Mouse (Mus musculus) forebrain, postnatal 0 days (tissue): ENCODE data around the gene Pomt2. TPM values are rescaled to one million over a fixed set of nuclear protein-coding genes. Genes with fewer than 3 reads are reported as not detected.
"Not testable (repeated sequence)": the region's sequence is repeated elsewhere in the genome, so short reads cannot be mapped to it uniquely, and the experiment has no call there.

ENCODE experiments used
- ATAC-seq: fragments of 200-750 bp; cut with Nextera tagmentation; 2 replicates; pipeline ENCODE4 v1.8.0; 2017; ENCODE audit warnings: mild to moderate bottlenecking, moderate library complexity
- DNase-seq: peaks from one replicate; pipeline ENCODE4 v3.0.0-alpha.2; 2015
- H3K27ac ChIP-seq: fragments of 300-500 bp; sonication (generic); 2 replicates; pipeline ENCODE4 v1.5.1; 2014; ENCODE audit warnings: low read depth, mild to moderate bottlenecking, antibody characterized with exemption, low read length, moderate library complexity, mixed read lengths
- H3K27me3 ChIP-seq: fragments of 300-500 bp; sonication (generic); 2 replicates; pipeline ENCODE4 v1.6.1; 2014; ENCODE audit warnings: mild to moderate bottlenecking, low read length, mixed read lengths; ENCODE audit not compliant: insufficient read depth
- H3K36me3 ChIP-seq: fragments of 300-500 bp; sonication (generic); 2 replicates; pipeline ENCODE4 v1.6.1; 2014; ENCODE audit warnings: mild to moderate bottlenecking, moderate library complexity; ENCODE audit not compliant: insufficient read depth
- H3K4me1 ChIP-seq: fragments of 300-500 bp; sonication (generic); 2 replicates; pipeline ENCODE4 v1.6.1; 2014; ENCODE audit warnings: antibody characterized with exemption; ENCODE audit not compliant: insufficient read depth
- H3K4me2 ChIP-seq: fragments of 300-500 bp; sonication (generic); 2 replicates; pipeline ENCODE4 v1.6.1; 2014; ENCODE audit warnings: low read depth, mild to moderate bottlenecking, moderate library complexity
- H3K4me3 ChIP-seq: fragments of 300-500 bp; sonication (generic); 2 replicates; pipeline ENCODE4 v1.5.1; 2014; ENCODE audit warnings: low read depth, low read length, mixed read lengths
- H3K9ac ChIP-seq: fragments of 300-500 bp; sonication (generic); 2 replicates; pipeline ENCODE4 v1.6.1; 2014; ENCODE audit warnings: mild to moderate bottlenecking
- H3K9me3 ChIP-seq: fragments of 300-500 bp; sonication (generic); 2 replicates; pipeline ENCODE4 v1.6.1; 2016; ENCODE audit warnings: low read length
- CTCF ChIP-seq: sonication (generic); IDR thresholded peaks from 2 replicates; pipeline ENCODE4 v1.5.1; 2016; ENCODE audit warnings: antibody characterized with exemption, control low read depth, low read depth
- WGBS: fragments of 180-500 bp; shearing (Covaris S2); extraction: QIAGEN DNeasy Blood & Tissue Kit; methylation state at CpG from one replicate; pipeline ENCODE4 v1.1.7; 2014; 5-methylcytosine and 5-hydroxymethylcytosine counted together
- polyA plus RNA-seq: library from polyadenylated mRNA; unstranded; fragments of >200 nt; fragmentation: Nextera tagmentation; extraction: Ambion mirVana; gene quantifications from 2 replicates; pipeline ENCODE4 v1.2.1, GENCODE M21; 2015
- total RNA-seq: library from RNA; depleted of rRNA; stranded (reverse); fragments of >200 nt; gene quantifications from 2 replicates; pipeline ENCODE4 v1.2.3, GENCODE M21; 2014

The Pomt2 gene
- total and polyA plus RNA-seq, 2 experiments from 2014 or later: 10.8 to 32.5 TPM

DNA sequence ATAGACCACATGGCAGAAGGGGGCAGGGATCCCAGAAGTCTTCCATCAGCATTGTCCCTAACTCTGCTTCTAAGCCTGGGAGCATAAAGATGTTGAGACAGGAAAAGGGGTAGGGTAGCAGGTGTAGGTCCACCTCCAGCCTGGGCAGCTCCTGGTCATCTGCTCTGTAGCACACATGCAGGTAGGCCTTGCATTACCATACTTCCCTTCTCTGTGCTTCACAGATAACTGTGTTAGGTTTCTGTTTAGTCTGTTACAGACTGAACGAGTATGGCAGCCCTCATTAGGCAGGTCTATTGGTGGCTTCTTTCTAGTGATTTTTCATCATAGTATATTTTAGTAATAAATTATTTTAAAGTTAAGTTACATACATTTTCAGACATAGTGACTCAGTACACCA, 12.5 kb upstream of the Pomt2 start:
- no peak overlapping the region for H3K4me3 ChIP-seq
- no peak for ATAC-seq
- TF ChIP-seq CTCF: no peak

DNA sequence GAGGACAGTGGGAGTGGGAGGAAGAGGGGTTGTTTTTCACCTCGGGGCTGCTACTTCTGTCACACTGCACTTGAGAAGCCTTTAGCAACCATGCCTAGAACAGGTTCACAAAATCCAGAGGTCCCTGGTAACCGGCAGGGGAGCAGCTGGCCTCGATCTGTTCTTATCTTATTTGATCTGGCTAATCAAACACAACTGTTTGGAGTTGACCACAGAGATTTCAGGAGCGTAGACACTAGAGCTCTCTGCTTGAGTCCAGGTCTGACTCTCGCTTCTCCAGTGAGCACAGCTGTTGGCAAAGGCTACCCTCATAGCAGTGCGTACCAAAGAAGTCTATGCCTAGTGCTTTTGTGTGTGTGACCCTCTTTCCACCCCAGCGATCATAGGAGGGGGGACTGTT, 10.3 kb upstream of the Pomt2 start:
- ATAC-seq: no peak
- H3K27me3 ChIP-seq: no peaks in the 10 kb centered on the region
- H3K4me2 ChIP-seq: no peak overlapping the region
- H3K9me3 ChIP-seq: no peaks in the 10 kb centered on the region
- TF ChIP-seq CTCF: no peak
- H3K9ac ChIP-seq: no peak overlapping the region
- no peaks in the 10 kb centered on the region for H3K4me1 ChIP-seq
- no peak overlapping the region for H3K27ac ChIP-seq
- H3K4me3 ChIP-seq: no peak overlapping the region
- 72% methylated on average over 7 of the region's 7 CpGs for WGBS
- DNase-seq: no peak
- H3K36me3 ChIP-seq: peaks cover 10% of the 10 kb centered on the region; the same call in 1 of the 2 replicates

More for the DNA sequence above, 12.5 kb upstream of the Pomt2 start:
- DNase-seq: no peak
- 76% methylated on average over 1 of the region's 1 CpGs for WGBS
- H3K4me2 ChIP-seq: no peak overlapping the region
- H3K9ac ChIP-seq: no peak overlapping the region
- H3K27ac ChIP-seq: no peak overlapping the region
- H3K9me3 ChIP-seq: no peaks in the 10 kb centered on the region
- no peaks in the 10 kb centered on the region for H3K4me1 ChIP-seq
- H3K36me3 ChIP-seq: peaks cover 15% of the 10 kb centered on the region; the same call in 1 of the 2 replicates
- no peaks in the 10 kb centered on the region for H3K27me3 ChIP-seq

DNA sequence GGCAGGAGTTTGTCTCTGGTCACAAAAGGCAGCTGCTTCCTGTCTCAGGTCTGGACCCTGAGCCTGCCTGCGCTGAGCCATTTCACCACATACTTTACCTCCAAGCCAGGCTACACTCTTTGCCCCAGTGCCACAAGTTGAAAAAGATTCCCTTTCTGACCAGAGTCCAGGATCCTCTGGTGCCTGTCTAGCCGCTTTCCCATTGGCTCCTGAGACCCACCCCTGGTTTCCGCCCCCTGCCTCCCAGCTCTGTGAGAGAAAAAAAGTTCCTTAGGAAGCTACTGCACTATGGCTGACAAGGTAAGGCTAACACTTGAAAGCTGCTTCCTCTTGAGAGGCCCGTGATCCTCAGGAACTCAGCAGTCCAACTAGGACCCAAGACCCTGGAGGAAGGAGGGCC, 9.6 kb upstream of the Pomt2 start:
- 55% methylated on average over 4 of the region's 4 CpGs for WGBS

DNA sequence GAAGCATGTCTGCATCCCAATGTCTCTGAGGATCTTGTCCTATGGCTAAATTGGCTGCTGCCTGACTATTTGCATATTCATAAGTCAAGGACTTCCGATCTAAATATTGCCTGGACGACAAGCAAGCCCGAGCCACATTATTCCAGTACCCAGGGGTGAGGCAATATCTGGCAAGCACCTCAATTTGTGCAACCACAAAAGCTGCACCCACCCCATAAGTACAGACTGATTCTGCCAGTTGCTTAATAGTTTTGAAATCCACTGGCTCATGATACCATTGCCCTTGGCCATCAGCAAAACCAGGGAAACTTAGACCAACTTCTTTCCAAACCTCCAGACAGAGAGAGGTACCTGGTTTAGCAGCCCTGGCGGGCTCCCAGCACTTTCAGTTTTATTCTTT, 6.7 kb upstream of the Pomt2 start:
- not testable (repeated sequence) for H3K4me1 ChIP-seq

More for the DNA sequence above, 9.6 kb upstream of the Pomt2 start:
- Histone ChIP-seq H3K27me3 (no peaks in the 10 kb centered on the region), H3K4me1 (no peaks in the 10 kb centered on the region), H3K9ac (no peak overlapping the region), H3K27ac (no peak overlapping the region), H3K4me3 (no peak overlapping the region), H3K36me3 (peaks cover 7% of the 10 kb centered on the region; the same call in 1 of the 2 replicates), H3K4me2 (no peak overlapping the region), H3K9me3 (no peaks in the 10 kb centered on the region)
- DNase-seq (no peak), ATAC-seq (no peak)
- no peak for TF ChIP-seq CTCF

DNA sequence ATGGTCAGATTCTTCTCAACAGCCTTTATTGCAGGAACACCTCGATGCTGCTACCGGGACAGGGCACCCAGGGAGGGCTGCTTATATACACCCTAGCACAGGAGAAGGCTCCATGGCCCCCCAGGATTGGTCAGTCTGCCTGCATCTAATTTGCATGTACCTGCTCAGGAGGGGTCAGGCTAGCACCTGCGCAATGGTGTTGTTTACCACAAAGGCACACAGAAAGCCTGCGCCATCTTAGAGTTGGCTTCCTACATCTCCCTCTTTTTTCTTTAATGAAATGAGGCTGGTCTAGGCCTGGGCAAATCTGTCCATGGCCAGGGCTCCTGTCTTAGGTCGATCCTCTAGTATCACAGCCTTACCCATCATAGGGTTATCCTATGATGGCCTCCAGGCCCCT, 1.7 kb upstream of the Pomt2 start:
- Histone ChIP-seq H3K4me1 (no peaks in the 10 kb centered on the region), H3K9ac (no peak overlapping the region), H3K9me3 (no peaks in the 10 kb centered on the region), H3K4me2 (no peak overlapping the region), H3K4me3 (no peak overlapping the region), H3K27me3 (no peaks in the 10 kb centered on the region), H3K27ac (no peak overlapping the region), H3K36me3 (no peaks in the 10 kb centered on the region)
- TF ChIP-seq CTCF: no peak
- DNase-seq: no peak
- WGBS: 96% methylated on average over 5 of the region's 5 CpGs
- no peak for ATAC-seq

More for the DNA sequence above, 6.7 kb upstream of the Pomt2 start:
- not testable (repeated sequence) for H3K9ac ChIP-seq, H3K27me3 ChIP-seq, H3K9me3 ChIP-seq, H3K36me3 ChIP-seq, H3K4me2 ChIP-seq, H3K27ac ChIP-seq, ATAC-seq, DNase-seq, H3K4me3 ChIP-seq
- WGBS: 81% methylated on average over 4 of the region's 4 CpGs

DNA sequence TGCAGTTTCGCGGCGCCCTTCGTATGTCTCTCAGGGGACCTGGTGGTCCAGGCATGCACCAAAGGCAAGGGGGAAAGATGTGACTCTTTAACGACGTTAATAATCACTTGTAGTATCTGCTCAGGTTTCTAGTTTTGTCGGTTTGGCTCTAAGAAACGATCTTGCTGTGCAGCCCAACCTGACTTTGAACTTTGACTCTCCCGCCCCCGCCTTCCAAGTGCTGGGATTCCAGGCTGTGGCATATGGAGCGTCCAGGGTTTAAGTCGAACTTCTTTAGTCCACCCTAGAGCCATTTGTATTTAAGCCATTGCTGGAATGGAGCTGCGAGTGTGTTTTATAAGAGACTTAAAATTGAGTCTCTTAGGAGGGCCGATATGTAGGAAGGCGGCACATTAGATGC, 368 bp upstream of the Pomt2 start:
- no peak for TF ChIP-seq CTCF
- DNase-seq: no peak
- ATAC-seq: no peak

DNA sequence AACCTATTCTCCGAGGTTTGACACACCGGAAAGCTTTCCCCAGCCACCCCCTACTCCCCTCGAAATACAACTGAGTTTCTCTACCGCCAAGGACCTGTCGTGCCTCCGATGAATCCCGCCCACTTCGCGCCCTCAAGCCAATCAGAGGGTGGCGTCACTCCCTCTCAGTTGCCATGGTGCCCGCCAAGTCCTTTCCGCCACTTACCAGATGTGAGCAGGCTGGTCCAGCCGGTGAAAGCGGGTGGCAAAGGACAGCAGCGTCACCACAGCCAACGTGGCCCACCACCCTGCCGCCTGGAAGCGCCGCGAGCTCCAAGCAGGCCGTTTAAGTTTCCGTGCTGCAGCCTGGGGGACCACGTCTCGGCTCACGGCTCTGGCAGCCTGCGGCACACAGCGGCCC, 802 bp downstream of the Pomt2 start, which contains the start of gene Gstz1:
Gene Gstz1 (plus strand): TSS at position 200 of the 400 bp plus-strand sequence.
- H3K27ac ChIP-seq: peak within 1 kb of the TSS; percentile 96
- DNase-seq (peak; percentile 92), ATAC-seq (peak; percentile 89)
- no peaks in the 10 kb centered on the region for H3K4me1 ChIP-seq
- no peaks in the 10 kb centered on the region for H3K36me3 ChIP-seq
- no peaks in the 10 kb centered on the region for H3K9me3 ChIP-seq
- H3K4me3 ChIP-seq: peak within 1 kb of the TSS; percentile 98
- TF ChIP-seq CTCF: 0 out of 2 replicates have a peak, but pooled peaks have one; percentile 14
- under 1% methylated on average over 27 of the region's 27 CpGs for WGBS
- H3K4me2 ChIP-seq: peak within 1 kb of the TSS; percentile 56
- H3K9ac ChIP-seq: peak within 1 kb of the TSS; percentile 83
- no peaks in the 10 kb centered on the region for H3K27me3 ChIP-seq

More for the DNA sequence above, 368 bp upstream of the Pomt2 start:
- peak overlapping the region; percentile 56 for H3K4me2 ChIP-seq
- H3K27ac ChIP-seq: peak overlapping the region; percentile 96
- H3K9me3 ChIP-seq: no peaks in the 10 kb centered on the region
- no peaks in the 10 kb centered on the region for H3K27me3 ChIP-seq
- H3K4me1 ChIP-seq: no peaks in the 10 kb centered on the region
- WGBS: 24% methylated on average over 15 of the region's 15 CpGs
- H3K36me3 ChIP-seq: no peaks in the 10 kb centered on the region
- peak overlapping the region; percentile 83 for H3K9ac ChIP-seq
- peak overlapping the region; percentile 98 for H3K4me3 ChIP-seq
